Mouse (Mus musculus) heart, adult 11 months (tissue): Measurements from ENCODE around the gene Gm4450.

Experiments
- DNase-seq: peaks from one replicate; pipeline ENCODE4 v3.0.0; 2022

Gm4450 gene

GRCm38 (mm10) chr3:98416426-98417250, 40.3 kb downstream of the Gm4450 start:
- DNase-seq, result peak; percentile 88

GRCm38 (mm10) chr3:98414296-98414695, 42.6 kb downstream of the Gm4450 start:
- peak; percentile 94 for DNase-seq

GRCm38 (mm10) chr3:98413733-98414132, 43.2 kb downstream of the Gm4450 start:
- DNase-seq, result peak; percentile 36

DNA sequence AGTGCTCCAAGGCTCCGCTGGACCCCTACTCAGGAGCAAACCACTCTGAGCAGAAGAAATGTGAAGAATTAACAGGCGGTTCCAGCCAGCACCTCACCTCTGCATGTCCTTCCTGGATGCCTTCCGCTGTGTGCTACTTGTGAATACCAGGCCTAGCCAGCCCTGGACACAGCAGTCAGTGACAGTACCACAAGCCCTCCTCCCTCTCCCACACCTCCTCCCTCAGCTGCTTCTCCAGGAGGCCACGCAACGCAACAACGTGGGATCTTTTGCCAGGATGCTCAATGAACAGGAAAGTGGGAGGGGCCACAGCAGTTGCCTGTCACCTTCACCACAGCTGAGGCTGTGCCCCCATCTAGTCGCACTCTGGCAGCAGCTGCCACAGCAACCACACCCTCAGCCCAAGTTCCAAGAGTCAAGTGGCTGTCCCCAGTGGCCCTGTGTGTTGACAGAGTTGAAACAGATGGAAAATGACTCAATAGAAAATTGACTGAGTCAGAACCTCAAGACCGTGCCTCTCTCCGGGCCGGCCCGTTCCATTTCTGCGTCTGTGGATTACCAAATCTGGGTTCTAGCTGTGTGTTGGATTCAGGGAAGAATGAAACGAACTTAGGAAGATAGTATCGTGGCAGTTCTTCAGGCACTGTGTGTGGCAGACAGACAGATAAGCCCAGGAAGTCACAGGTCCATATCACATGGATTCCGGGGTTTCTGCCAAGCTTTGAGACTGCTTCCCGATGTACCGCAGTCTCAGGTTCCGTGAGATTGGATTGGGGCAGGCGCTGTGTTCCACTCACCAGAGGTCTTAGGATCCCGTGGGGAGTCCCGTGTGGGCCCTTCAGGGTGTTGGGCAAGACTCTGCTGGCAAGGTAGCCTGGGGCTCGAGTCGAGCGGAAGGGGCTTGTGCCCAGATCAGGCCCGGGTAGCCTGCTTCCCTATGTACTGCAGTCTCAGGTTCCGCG, 46.0 kb downstream of the Gm4450 start:
- peak; percentile 97 for DNase-seq

- peak; percentile 91 for DNase-seq
Measured at GRCm38 (mm10) chr3:98407261-98407780, 49.6 kb downstream of the Gm4450 start.

DNA sequence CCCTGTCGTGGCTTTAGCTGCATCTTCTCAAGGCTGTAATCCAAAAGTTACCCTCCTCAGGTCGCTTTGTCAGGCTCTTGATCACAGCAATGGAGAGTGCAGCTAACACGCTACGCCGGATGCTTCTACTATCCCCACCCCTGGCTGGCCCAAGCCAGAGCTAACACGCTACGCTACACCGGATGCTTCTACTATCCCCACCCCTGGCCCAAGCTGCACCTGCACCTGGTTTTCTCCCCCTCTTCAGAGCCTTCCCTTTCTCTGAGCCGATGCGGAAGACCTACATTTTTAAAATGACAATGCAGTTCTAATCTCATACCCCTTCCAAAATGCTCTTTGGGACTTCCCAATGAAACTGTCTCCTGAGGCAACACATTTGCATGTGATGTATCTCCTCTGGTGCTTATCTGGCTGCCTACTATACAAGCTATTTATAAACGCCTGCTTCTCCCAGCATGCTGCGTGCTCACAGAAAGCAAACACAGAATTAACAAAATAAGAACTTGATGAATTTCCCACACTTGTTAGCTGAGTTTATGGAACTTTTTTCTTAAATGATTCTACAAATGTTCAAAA, 50.3 kb downstream of the Gm4450 start:
- DNase-seq, result peak; percentile 93

- DNase-seq, result peak; percentile 58
Measured at GRCm38 (mm10) chr3:98405877-98406276, 51.0 kb downstream of the Gm4450 start.

GRCm38 (mm10) chr3:98404268-98404895, 52.5 kb downstream of the Gm4450 start:
- DNase-seq, result peak; percentile 96
